Mouse (Mus musculus) central nervous system, embryonic 11.5 days (tissue): ENCODE data around the gene Nova2. TPM values are rescaled to one million over a fixed set of nuclear protein-coding genes. Genes with fewer than 3 reads are reported as not detected.

Experiments
- polyA plus RNA-seq: library from polyadenylated mRNA; depleted of rRNA; stranded (reverse); fragments of >200 nt; gene quantifications from 2 replicates; pipeline ENCODE4 v1.2.3, GENCODE M21; 2012; rRNA removed

Gene Nova2
- 15.5 and 23.3 TPM in 2 replicates for polyA plus RNA-seq

DNA sequence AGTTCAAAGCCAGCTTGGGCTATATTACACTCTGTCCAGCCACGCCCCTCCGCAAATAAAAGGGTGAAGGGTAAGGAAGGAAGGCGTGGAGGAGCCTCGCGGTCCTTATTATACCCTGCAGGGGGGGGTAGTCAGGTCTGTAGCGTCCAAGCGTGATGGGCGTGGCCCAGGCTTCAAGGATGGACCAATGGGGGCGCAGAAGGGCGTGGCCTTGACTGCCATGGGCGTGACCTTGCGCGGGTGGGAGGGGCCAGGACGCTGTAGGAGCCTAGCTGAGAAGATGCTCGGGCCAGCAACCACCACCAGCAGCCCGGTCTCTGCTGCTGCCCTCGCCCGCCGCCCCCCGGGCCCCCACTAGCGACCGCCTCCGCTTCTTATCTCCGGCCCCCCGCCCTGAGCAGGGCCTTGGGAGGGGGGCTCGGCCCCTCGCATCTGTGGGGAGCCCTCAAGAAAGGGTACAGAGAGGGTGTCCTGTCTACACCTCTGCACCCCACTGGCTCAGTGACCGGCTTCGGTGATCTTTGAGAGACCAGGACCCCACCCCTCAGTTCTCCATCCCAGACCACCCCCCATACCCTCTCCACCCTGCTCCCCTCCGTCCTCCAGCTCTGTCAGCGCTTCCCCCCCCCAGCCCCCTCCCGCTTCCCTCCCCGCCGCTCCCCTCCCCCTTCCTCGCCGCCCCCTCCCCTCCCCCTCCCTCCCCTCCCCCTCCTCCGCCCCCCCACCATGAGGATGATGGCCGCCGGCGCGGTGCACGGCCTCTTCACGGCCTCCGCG lies at the start of gene Nova2:
Gene Nova2 (plus strand): TSS at position 727 of the 777 bp plus-strand sequence.

DNA sequence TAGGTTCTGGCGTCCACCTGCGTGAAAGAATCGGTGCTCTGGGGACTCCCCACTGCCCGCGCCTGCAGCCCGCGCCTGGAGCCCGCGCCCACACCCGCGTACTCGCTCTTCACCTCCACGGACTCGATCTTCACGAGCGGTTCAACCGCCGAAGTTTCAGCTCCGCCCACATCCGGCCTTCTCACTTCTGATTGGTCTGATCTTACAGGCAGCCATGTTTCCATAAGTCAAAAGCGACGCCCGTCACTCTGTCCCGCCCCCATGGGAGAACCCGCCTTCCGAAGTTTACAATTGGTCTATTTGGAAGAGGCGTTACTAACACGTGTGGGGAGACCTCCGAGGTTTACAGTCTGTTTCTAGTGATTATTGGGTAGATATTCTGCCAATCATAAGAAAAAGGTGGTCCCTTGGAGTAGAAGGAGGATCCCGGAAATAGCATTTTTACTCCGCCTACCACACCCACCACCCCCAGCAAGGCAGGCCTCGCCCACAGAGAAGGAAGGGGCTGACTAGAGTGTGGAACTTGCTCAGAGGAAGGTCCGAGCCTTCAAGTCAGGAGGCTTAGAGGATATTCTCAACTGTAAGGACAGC lies 15.4 kb upstream of the Nova2 start, which contains the start of gene Ccdc61:
Gene Ccdc61 (minus strand): TSS at position 175 of the 591 bp plus-strand sequence.

DNA sequence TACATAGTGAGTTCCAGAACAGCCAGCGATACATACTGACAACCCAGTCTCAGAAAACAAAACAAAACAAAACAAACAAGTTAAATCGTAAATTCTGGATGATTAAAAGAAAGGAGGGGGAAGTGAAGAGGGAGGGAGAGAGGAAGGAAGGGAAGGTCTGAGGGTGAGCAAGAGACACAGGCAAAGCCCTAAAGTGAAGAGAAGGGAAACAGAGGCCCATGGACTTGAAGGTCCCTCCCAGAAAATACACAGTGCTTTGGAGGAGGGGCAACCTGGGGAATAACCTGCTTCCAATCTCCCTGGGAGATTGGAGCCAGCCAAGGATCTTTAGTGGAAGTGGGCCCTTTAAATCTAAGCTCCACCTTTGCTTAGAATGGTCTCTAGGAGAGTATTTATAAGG lies 61.4 kb downstream of the Nova2 start, which contains the start of gene Nanos2:
Gene Nanos2 (plus strand): TSS at position 301 of the 400 bp plus-strand sequence.

DNA sequence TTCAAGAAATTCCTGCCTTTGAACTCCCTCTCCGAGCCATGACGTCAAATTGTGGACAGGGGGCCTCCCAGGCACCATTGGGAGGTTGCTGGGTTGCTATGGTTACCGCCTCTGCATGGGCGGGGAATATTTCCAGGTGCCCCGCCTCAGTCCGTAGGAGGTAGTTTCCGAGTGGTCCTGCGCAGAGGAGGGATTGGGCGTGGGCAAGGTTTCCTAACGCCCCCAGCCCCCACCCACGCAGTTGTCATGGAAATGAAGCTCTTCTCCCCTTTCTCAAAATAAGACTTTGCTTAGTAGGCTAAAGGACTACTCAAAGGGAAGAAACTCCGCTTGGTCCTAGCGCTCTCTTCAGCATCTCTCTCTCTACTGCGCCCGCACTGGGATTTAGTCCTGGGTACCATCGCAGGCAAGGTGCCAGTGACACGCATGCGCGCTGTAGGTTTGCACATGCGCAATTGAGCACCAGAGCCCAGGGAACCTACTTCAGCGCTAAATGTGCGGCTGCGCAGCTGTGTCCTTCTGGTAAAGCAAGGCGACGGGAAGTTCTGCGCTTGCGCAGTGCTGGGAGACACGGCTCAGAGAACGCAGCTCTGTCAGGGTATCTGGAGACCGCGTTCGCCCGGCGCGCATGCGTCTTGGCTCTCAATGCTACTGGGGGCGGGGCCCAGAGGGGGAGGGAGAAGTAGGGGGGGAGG lies 65.1 kb downstream of the Nova2 start, which contains the start of gene Mypop:
Gene Mypop (plus strand): TSS at position 645 of the 695 bp plus-strand sequence.

DNA sequence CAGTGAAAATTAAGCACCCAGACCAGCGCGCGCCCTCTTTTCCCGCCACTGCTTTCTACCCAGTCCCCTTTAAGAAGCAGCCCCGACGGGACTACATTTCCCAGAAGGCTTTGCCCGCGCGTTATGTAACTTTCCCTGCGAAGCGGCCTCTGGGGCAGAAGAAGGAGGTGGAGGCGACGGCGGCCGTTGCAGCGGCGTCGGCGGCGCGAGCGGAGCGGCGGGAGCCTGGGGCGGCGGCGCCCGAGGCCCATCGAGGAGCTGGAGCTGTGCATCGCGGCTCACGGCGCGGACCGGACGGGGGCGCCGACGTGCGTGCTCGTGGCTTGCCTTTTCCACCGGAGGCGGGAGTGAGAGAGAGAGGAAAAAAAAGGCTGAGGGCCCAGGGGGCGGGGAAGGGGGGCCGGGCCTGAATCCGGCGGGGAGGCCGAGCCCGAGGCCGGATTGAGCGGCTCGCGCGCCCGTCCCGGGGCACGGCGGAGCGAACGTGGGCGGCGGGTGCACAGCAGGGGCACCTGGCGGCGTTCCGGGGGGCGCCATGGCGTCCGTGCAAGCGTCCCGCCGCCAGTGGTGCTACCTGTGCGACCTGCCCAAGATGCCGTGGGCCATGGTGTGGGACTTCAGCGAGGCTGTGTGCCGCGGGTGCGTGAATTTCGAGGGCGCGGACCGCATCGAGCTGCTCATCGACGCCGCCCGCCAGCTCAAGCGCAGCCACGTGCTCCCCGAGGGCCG lies 78.4 kb downstream of the Nova2 start, which contains the start of gene Irf2bp1:
Gene Irf2bp1 (plus strand): TSS at position 143 of the 729 bp plus-strand sequence.

Other genes starting within 250 kb of the Nova2 start
- gene Psg20, start 239.7 kb upstream of the Nova2 start, polyA plus RNA-seq, result not detected in 2 replicates
- not detected in 2 replicates for gene Psg22, start 207.8 kb upstream of the Nova2 start, polyA plus RNA-seq
- gene Psg19, start 127.4 kb upstream of the Nova2 start, polyA plus RNA-seq, result 0.05 and 0.19 TPM in 2 replicates
- 0.10 and 0.40 TPM in 2 replicates for gene Psg17, start 104.3 kb upstream of the Nova2 start, polyA plus RNA-seq
- gene Mill2, start 85.9 kb upstream of the Nova2 start, polyA plus RNA-seq, result 0.51 and 0.59 TPM in 2 replicates
- gene Pglyrp1, start 54.6 kb upstream of the Nova2 start, polyA plus RNA-seq, result 0.67 and 1.1 TPM in 2 replicates
- 39.2 and 123 TPM in 2 replicates for gene Ccdc61, start 15.5 kb upstream of the Nova2 start, polyA plus RNA-seq
- gene Nanos2, start 61.5 kb downstream of the Nova2 start, polyA plus RNA-seq, result 0.32 and 0.84 TPM in 2 replicates
- 7.1 and 7.9 TPM in 2 replicates for gene Mypop, start 65.4 kb downstream of the Nova2 start, polyA plus RNA-seq
- gene Irf2bp1, start 78.2 kb downstream of the Nova2 start, polyA plus RNA-seq, result 31.9 and 58.6 TPM in 2 replicates
- gene Foxa3, start 97.7 kb downstream of the Nova2 start, polyA plus RNA-seq, result 0.57 and 0.67 TPM in 2 replicates
- 84.7 and 90.8 TPM in 2 replicates for gene Sympk, start 98.5 kb downstream of the Nova2 start, polyA plus RNA-seq
- 0.02 and 0.11 TPM in 2 replicates for gene Rsph6a, start 128.8 kb downstream of the Nova2 start, polyA plus RNA-seq
- 85.3 and 111 TPM in 2 replicates for gene Dmwd, start 150.3 kb downstream of the Nova2 start, polyA plus RNA-seq
- 67.7 and 68.8 TPM in 2 replicates for gene Dmpk, start 158.0 kb downstream of the Nova2 start, polyA plus RNA-seq
- 35.0 and 44.6 TPM in 2 replicates for gene Six5, start 168.7 kb downstream of the Nova2 start, polyA plus RNA-seq
- 0.97 and 3.3 TPM in 2 replicates for gene Gm4969, start 192.5 kb downstream of the Nova2 start, polyA plus RNA-seq
- gene Fbxo46, start 194.0 kb downstream of the Nova2 start, polyA plus RNA-seq, result 10.6 and 11.1 TPM in 2 replicates
- 9.8 and 13.3 TPM in 2 replicates for gene Qpctl, start 223.4 kb downstream of the Nova2 start, polyA plus RNA-seq
- 200 and 212 TPM in 2 replicates for gene Snrpd2, start 223.8 kb downstream of the Nova2 start, polyA plus RNA-seq
- gene Gipr, start 240.2 kb downstream of the Nova2 start, polyA plus RNA-seq, result 2.4 and 3.1 TPM in 2 replicates